Mouse (Mus musculus): ENCODE measurements at regions not wholly inside any gene's neighbourhood (a gene's known extent, or its start where the extent isn't known, plus 50 kb on each side); places are given as distances from the start of the nearest gene placed in this dataset.

DNA sequence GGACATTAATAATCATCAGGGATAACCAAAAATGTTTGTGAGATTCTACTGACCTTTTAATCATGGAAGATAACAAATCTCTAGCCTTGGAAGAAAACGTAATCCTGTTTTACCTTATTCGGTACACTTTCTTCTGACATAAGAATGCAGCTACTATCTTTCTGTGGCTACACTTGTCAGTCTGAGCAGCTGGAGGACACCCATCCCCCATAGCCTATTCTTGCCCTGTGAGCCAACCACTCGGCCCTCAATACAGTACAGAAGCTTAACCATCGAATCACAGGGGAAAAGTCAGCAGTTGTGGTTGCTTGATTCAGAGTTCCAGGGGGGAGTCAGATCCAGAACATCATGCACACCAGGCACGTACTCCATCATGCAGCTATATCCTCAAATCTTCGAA, 74.9 kb upstream of the Cited2 start:
- TF ChIP-seq CTCF (IDR thresholded peaks at IDR 0.05; ENCODE audit: low read depth) (no peak), EP300 (IDR thresholded peaks at IDR 0.05; ENCODE audit: low read depth) (no peak)

All from liver, postnatal 0 days (tissue).